Mouse (Mus musculus) hindbrain, embryonic 15.5 days (tissue): ENCODE measurements around the gene Olfr517. TPM values are rescaled to one million over a fixed set of nuclear protein-coding genes. Genes with fewer than 3 reads are reported as not detected.

Experiments used
- ATAC-seq: fragments of 200-750 bp; cut with Nextera tagmentation; 2 replicates; pipeline ENCODE4 v1.8.0; 2017; ENCODE audit warnings: low read depth, moderate number of reproducible peaks, moderate TSS enrichment; ENCODE audit not compliant: low FRiP score
- H3K27ac ChIP-seq: fragments of 300-500 bp; sonication (generic); replicated peaks from 2 replicates; pipeline ENCODE4 v1.5.1; 2015; ENCODE audit warnings: mild to moderate bottlenecking, inconsistent platforms
- H3K27me3 ChIP-seq: fragments of 300-500 bp; sonication (generic); 2 replicates; pipeline ENCODE4 v1.6.1; 2015; ENCODE audit warnings: control low read depth, inconsistent platforms
- H3K36me3 ChIP-seq: fragments of 300-500 bp; sonication (generic); 2 replicates; pipeline ENCODE4 v1.6.1; 2015; ENCODE audit warnings: control low read depth, inconsistent platforms
- H3K4me1 ChIP-seq: fragments of 300-500 bp; sonication (generic); replicated peaks from 2 replicates; pipeline ENCODE4 v1.6.1; 2015; ENCODE audit warnings: control low read depth, inconsistent platforms
- H3K4me2 ChIP-seq: fragments of 300-500 bp; sonication (generic); 2 replicates; pipeline ENCODE4 v1.6.1; 2015; ENCODE audit warnings: moderate library complexity, mild to moderate bottlenecking, inconsistent platforms
- H3K4me3 ChIP-seq: fragments of 300-500 bp; sonication (generic); 2 replicates; pipeline ENCODE4 v1.5.1; 2015; ENCODE audit warnings: mild to moderate bottlenecking, inconsistent platforms
- H3K9ac ChIP-seq: fragments of 300-500 bp; sonication (generic); 2 replicates; pipeline ENCODE4 v1.6.1; 2015; ENCODE audit warnings: inconsistent platforms
- H3K9me3 ChIP-seq: fragments of 300-500 bp; sonication (generic); 2 replicates; pipeline ENCODE4 v1.6.1; 2016; ENCODE audit warnings: control low read depth, inconsistent platforms
- WGBS: fragments of 180-500 bp; shearing (Covaris S2); methylation state at CpG from one replicate; pipeline ENCODE4 v1.1.7; 2015; 5-methylcytosine and 5-hydroxymethylcytosine counted together
- polyA plus RNA-seq: library from polyadenylated mRNA; unstranded; fragments of >200 nt; fragmentation: Nextera tagmentation; extraction: Ambion mirVana; gene quantifications from 2 replicates; pipeline ENCODE4 v1.2.1, GENCODE M21; 2015

Olfr517 gene
- not detected in 2 replicates for polyA plus RNA-seq

DNA sequence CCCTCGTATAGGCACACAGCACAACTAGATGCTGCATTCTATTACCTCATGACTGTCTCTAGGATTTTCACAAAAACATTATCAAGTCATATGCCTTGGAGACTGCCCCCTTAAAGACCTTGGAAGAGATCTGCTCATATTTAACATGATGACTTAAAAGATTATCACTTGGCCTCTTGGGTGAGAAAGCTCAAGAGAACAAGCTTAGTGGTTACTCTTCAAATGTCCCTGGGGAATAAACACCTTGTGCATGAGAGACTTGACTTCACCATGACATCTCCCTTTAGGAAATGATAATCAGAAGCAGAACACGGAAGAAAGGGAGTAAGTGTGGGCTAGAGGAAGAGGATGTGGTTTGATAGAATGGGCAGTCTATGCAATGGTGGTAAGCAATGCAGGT is at the start of gene Olfr517:
TSS of gene Olfr517 (minus strand) at position 101 of the 400 bp plus-strand sequence.
- Histone ChIP-seq H3K36me3 (no peaks in the 10 kb centered on the region), H3K4me1 (no peaks in the 10 kb centered on the region), H3K4me2 (no peak within 1 kb of the TSS), H3K27me3 (no peaks in the 10 kb centered on the region), H3K9ac (no peak within 1 kb of the TSS), H3K27ac (no peak within 1 kb of the TSS), H3K9me3 (no peaks in the 10 kb centered on the region), H3K4me3 (no peak within 1 kb of the TSS)
- ATAC-seq = no peak
- 78% methylated on average over 2 of the region's 2 CpGs for WGBS

DNA sequence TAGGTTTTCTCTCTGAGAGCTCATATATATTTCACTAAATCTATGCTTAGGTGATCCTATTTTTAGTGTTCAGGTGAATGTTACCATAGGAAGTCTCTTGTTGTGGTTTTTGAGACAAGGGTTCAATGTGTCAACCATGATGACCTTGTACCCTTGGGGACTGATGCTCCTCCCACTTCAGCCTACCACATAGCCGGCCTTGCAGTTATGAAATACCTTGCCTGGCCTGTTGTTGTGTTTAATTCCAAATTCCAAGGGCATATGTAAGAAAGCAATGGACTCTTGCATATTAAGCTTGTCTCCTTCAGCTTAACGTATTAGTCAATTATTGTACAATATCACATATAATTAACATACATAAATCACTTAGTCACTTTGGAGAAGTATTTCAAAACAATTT is 31.8 kb upstream of the Olfr517 start:
- ATAC-seq = no peak
- no peak overlapping the region for H3K27ac ChIP-seq
- no peak overlapping the region for H3K9ac ChIP-seq
- no peak overlapping the region for H3K4me2 ChIP-seq
- H3K36me3 ChIP-seq = no peaks in the 10 kb centered on the region
- H3K27me3 ChIP-seq = no peaks in the 10 kb centered on the region
- no peak overlapping the region for H3K4me3 ChIP-seq
- H3K4me1 ChIP-seq = no peaks in the 10 kb centered on the region
- H3K9me3 ChIP-seq = no peaks in the 10 kb centered on the region
- 75% methylated on average over 2 of the region's 2 CpGs for WGBS

DNA sequence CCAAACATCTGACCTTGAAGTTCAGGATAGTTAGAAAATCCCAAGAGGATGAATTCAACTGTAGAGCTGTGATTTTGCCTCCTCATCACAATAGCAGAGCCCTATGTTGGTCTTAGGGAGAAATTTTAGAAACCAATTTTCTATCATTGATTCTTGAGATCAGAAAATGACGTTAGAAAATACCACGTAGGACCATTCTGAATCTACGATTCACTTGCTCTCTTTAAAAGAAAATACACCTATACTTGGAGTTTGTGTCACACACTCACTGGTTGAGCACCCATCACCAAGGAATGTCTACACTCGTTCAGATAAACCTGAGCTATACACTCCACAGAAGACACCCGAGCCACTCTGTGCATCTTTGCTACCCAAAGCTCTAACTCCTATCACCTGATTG is 22.1 kb upstream of the Olfr517 start, which contains the start of gene Olfr519:
TSS of gene Olfr519 (minus strand) at position 101 of the 400 bp plus-strand sequence.
- no peak within 1 kb of the TSS for H3K4me3 ChIP-seq
- WGBS = 90% methylated on average over 5 of the region's 5 CpGs
- H3K27me3 ChIP-seq = no peaks in the 10 kb centered on the region
- H3K4me2 ChIP-seq = no peak within 1 kb of the TSS
- no peak for ATAC-seq
- no peaks in the 10 kb centered on the region for H3K9me3 ChIP-seq
- H3K36me3 ChIP-seq = no peaks in the 10 kb centered on the region
- no peak within 1 kb of the TSS for H3K27ac ChIP-seq
- H3K9ac ChIP-seq = no peak within 1 kb of the TSS
- no peaks in the 10 kb centered on the region for H3K4me1 ChIP-seq

DNA sequence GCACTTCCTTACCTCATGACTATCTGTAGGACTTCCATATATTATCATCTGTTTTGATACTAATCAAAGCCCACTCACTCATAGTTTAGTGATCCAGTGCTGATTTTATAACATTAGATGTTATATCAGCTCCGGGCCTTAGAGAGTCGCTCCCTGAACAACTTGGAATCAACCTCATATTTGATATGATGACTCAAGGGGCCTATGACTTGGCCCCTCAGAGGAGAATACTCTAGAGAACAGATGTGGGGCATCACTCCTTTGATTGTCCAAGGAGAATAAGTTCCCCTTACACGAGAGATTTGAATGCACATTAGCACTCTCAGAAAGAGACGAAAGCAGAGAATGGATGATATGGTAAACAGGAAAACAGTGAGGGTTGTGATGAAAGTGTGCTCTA is 12.7 kb upstream of the Olfr517 start, which contains the start of gene Olfr518:
TSS of gene Olfr518 (minus strand) at position 101 of the 400 bp plus-strand sequence.
- Histone ChIP-seq H3K4me3 (no peak within 1 kb of the TSS), H3K4me2 (no peak within 1 kb of the TSS), H3K36me3 (no peaks in the 10 kb centered on the region), H3K9me3 (no peaks in the 10 kb centered on the region), H3K4me1 (no peaks in the 10 kb centered on the region), H3K27ac (no peak within 1 kb of the TSS), H3K27me3 (no peaks in the 10 kb centered on the region), H3K9ac (no peak within 1 kb of the TSS)
- WGBS = 79% methylated on average over 4 of the region's 4 CpGs
- no peak for ATAC-seq

DNA sequence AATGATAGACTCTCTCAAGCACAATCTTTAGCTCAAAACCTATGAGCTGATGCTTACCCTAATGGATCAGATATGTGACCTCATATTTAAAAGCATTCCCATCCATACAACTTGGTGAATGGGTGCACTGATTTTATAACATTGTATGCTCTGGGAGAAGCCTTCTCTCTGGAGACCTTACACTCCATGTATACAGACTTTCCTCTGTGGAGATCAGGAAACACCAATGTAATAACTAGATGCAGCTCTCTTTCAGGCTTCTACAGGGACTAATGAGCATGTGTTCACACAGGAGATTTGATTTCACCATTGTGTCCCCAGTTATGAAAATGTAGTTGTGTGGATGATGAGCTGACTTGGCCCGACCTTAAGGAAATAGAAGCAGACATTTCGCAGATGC is 21.8 kb downstream of the Olfr517 start, which contains the start of gene Olfr516:
TSS of gene Olfr516 (minus strand) at position 101 of the 400 bp plus-strand sequence.
- H3K4me2 ChIP-seq = no peak within 1 kb of the TSS
- H3K4me3 ChIP-seq = no peak within 1 kb of the TSS
- no peaks in the 10 kb centered on the region for H3K36me3 ChIP-seq
- no peaks in the 10 kb centered on the region for H3K27me3 ChIP-seq
- 92% methylated on average over 2 of the region's 2 CpGs for WGBS
- no peaks in the 10 kb centered on the region for H3K4me1 ChIP-seq
- no peak for ATAC-seq
- no peak within 1 kb of the TSS for H3K27ac ChIP-seq
- H3K9ac ChIP-seq = no peak within 1 kb of the TSS
- H3K9me3 ChIP-seq = no peaks in the 10 kb centered on the region

DNA sequence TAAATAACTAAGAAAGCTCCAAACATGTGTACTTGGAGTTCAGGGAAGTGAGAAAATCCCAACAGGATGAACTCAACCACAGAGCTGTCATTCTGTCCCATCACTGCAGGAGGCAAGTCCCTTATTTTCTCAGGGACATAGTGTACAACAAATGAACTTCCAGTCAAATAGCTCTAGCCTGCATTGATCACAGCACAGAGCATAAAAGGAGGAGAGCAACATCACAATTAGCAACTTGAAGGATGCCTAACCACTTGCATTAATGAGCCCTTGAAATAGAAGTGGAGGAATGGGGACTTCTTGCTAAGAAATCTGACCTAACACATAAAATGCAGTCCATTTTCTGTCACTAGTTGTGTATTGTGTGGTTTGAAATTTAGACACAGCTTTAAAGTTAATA is 46.3 kb downstream of the Olfr517 start, which contains the start of gene Olfr514:
TSS of gene Olfr514 (minus strand) at position 101 of the 400 bp plus-strand sequence.
- no peak within 1 kb of the TSS for H3K27ac ChIP-seq
- no peak for ATAC-seq

More for the DNA sequence above, 46.3 kb downstream of the Olfr517 start, which contains the start of gene Olfr514:
- no peaks in the 10 kb centered on the region for H3K36me3 ChIP-seq
- no peaks in the 10 kb centered on the region for H3K27me3 ChIP-seq
- no peaks in the 10 kb centered on the region for H3K9me3 ChIP-seq
- no peak within 1 kb of the TSS for H3K9ac ChIP-seq
- no peaks in the 10 kb centered on the region for H3K4me1 ChIP-seq
- H3K4me2 ChIP-seq = no peak within 1 kb of the TSS
- no peak within 1 kb of the TSS for H3K4me3 ChIP-seq

Other genes starting within 250 kb of the Olfr517 start
- gene Olfr508, start 242.4 kb downstream of the Olfr517 start, polyA plus RNA-seq = not detected in 2 replicates
- 0.04 TPM in 1 of 2 replicates, not detected in the other for gene Olfr509, start 220.5 kb downstream of the Olfr517 start, polyA plus RNA-seq
- gene Olfr510, start 206.0 kb downstream of the Olfr517 start, polyA plus RNA-seq = not detected in 2 replicates
- not detected in 2 replicates for gene Olfr512, start 159.1 kb downstream of the Olfr517 start, polyA plus RNA-seq
- not detected in 2 replicates for gene Olfr513, start 121.4 kb downstream of the Olfr517 start, polyA plus RNA-seq
- not detected in 2 replicates for gene Olfr514, start 46.4 kb downstream of the Olfr517 start, polyA plus RNA-seq
- gene Olfr516, start 21.9 kb downstream of the Olfr517 start, polyA plus RNA-seq = not detected in 2 replicates
- gene Olfr518, start 12.6 kb upstream of the Olfr517 start, polyA plus RNA-seq = not detected in 2 replicates
- not detected in 2 replicates for gene Olfr519, start 22.0 kb upstream of the Olfr517 start, polyA plus RNA-seq
- gene Nlrp10, start 57.8 kb upstream of the Olfr517 start, polyA plus RNA-seq = 0.06 TPM in 1 of 2 replicates, not detected in the other
- 73.6 and 76.5 TPM in 2 replicates for gene Eif3f, start 62.0 kb upstream of the Olfr517 start, polyA plus RNA-seq
- 45.8 and 51.4 TPM in 2 replicates for gene Tub, start 78.0 kb upstream of the Olfr517 start, polyA plus RNA-seq
- 33.2 and 35.6 TPM in 2 replicates for gene Ric3, start 211.0 kb upstream of the Olfr517 start, polyA plus RNA-seq